Mouse (Mus musculus) adrenal gland, adult 10 weeks (tissue): ENCODE measurements around the gene Psmc4. TPM values are rescaled to one million over a fixed set of nuclear protein-coding genes. Genes with fewer than 3 reads are reported as not detected.

ENCODE experiments used
- polyA plus RNA-seq: library from polyadenylated mRNA; stranded (reverse); fragments of 350-450 nt; fragmentation: Illumina TruSeq; extraction: RNeasy Lipid Tissue Mini Kit (QIAGEN cat#74804); gene quantifications from one replicate; pipeline ENCODE4 v1.2.3, GENCODE M21; 2014; ENCODE audit warnings: low read depth, low replicate concordance

Gene Psmc4
- 41.3 TPM for polyA plus RNA-seq

GRCm38 (mm10) chr7:28049476-28050409 lies at the start of gene Psmc4:
TSS of gene Psmc4 (minus strand) at chr7:28050101.

GRCm38 (mm10) chr7:28070531-28071298 lies 20.8 kb upstream of the Psmc4 start, which contains the start of gene Fcgbp:
TSS of gene Fcgbp (plus strand) at chr7:28071236.

GRCm38 (mm10) chr7:28013549-28014444 lies 36.1 kb downstream of the Psmc4 start, which contains the start of gene Zfp850:
TSS of gene Zfp850 (minus strand) at chr7:28014115.

Other genes starting within 250 kb of the Psmc4 start
- gene Zfp626, start 242.9 kb downstream of the Psmc4 start, polyA plus RNA-seq: 15.8 TPM
- gene Zfp59, start 211.5 kb downstream of the Psmc4 start, polyA plus RNA-seq: 11.7 TPM
- 7.6 TPM for gene Zfp607a, start 192.6 kb downstream of the Psmc4 start, polyA plus RNA-seq
- 20.5 TPM for gene Zfp974, start 120.6 kb downstream of the Psmc4 start, polyA plus RNA-seq
- 27.1 TPM for gene Zfp780b, start 70.9 kb downstream of the Psmc4 start, polyA plus RNA-seq
- gene Zfp850, start 36.0 kb downstream of the Psmc4 start, polyA plus RNA-seq: 7.2 TPM
- gene Fcgbp, start 21.1 kb upstream of the Psmc4 start, polyA plus RNA-seq: not detected
- not detected for gene 9530053A07Rik, start 79.4 kb upstream of the Psmc4 start, polyA plus RNA-seq
- gene Fbl, start 119.6 kb upstream of the Psmc4 start, polyA plus RNA-seq: 12.5 TPM
- gene Dyrk1b, start 129.4 kb upstream of the Psmc4 start, polyA plus RNA-seq: 0.64 TPM
- 23.3 TPM for gene Eid2, start 217.8 kb upstream of the Psmc4 start, polyA plus RNA-seq
- gene Eid2b, start 227.6 kb upstream of the Psmc4 start, polyA plus RNA-seq: 17.0 TPM
- not detected for gene Selenov, start 241.1 kb upstream of the Psmc4 start, polyA plus RNA-seq